Mouse (Mus musculus): ENCODE results near the gene Fibp. TPM values are rescaled to one million over a fixed set of nuclear protein-coding genes. Genes with fewer than 3 reads are reported as not detected.

The Fibp gene
- polyA plus RNA-seq, 3 experiments from 2014 or later: 64.2 to 112 (median 105) TPM

- ATAC-seq: no peak
These were observed 4.6 kb downstream of the Fibp start for GRCm38 (mm10) chr19:5465037-5465436.

- ATAC-seq: no peak
These were observed 6.6 kb downstream of the Fibp start for GRCm38 (mm10) chr19:5466916-5467500.

- ATAC-seq: peak; percentile 87
These were observed 8.0 kb downstream of the Fibp start, which contains the start of gene Ctsw for GRCm38 (mm10) chr19:5468374-5468773. Gene Ctsw (minus strand): TSS chr19:5468507.

GRCm38 (mm10) chr19:5471846-5472245 lies 11.4 kb downstream of the Fibp start:
- ATAC-seq: no peak

- no peak for ATAC-seq
These were observed 12.4 kb downstream of the Fibp start for GRCm38 (mm10) chr19:5472857-5473256.

- peak; percentile 43 for ATAC-seq
These were observed 13.3 kb downstream of the Fibp start, which contains the start of gene Efemp2 for GRCm38 (mm10) chr19:5473720-5474119. Gene Efemp2 (plus strand): TSS chr19:5473954.

GRCm38 (mm10) chr19:5474281-5475068 lies 14.1 kb downstream of the Fibp start:
- ATAC-seq: no peak

- no peak for ATAC-seq
These were observed 14.8 kb downstream of the Fibp start for GRCm38 (mm10) chr19:5475069-5475714.

- no peak for ATAC-seq
These were observed 16.7 kb downstream of the Fibp start for GRCm38 (mm10) chr19:5477004-5477667.

- ATAC-seq: no peak
These were observed 17.4 kb downstream of the Fibp start for GRCm38 (mm10) chr19:5477668-5478300.

- ATAC-seq: no peak
These were observed 19.6 kb downstream of the Fibp start for GRCm38 (mm10) chr19:5480016-5480415.

- ATAC-seq: no peak
These were observed 21.0 kb downstream of the Fibp start for GRCm38 (mm10) chr19:5481398-5481797.

- ATAC-seq: no peak
These were observed 23.3 kb downstream of the Fibp start for GRCm38 (mm10) chr19:5483386-5484359.

GRCm38 (mm10) chr19:5484496-5484895 lies 24.1 kb downstream of the Fibp start:
- no peak for ATAC-seq

- ATAC-seq: no peak
These were observed 25.0 kb downstream of the Fibp start for GRCm38 (mm10) chr19:5485371-5485770.

- no peak for ATAC-seq
These were observed 25.4 kb downstream of the Fibp start for GRCm38 (mm10) chr19:5485821-5486220.

GRCm38 (mm10) chr19:5486286-5486685 lies 25.9 kb downstream of the Fibp start:
- ATAC-seq: no peak

GRCm38 (mm10) chr19:5486771-5487170 lies 26.4 kb downstream of the Fibp start:
- no peak for ATAC-seq

GRCm38 (mm10) chr19:5487768-5488550 lies 27.5 kb downstream of the Fibp start, which contains the start of gene Mus81:
Gene Mus81 (minus strand): TSS chr19:5488402.
- peak; percentile 32 for ATAC-seq

- ATAC-seq: peak; percentile 69
These were observed 28.6 kb downstream of the Fibp start for GRCm38 (mm10) chr19:5488878-5489571.
